Mouse (Mus musculus): ENCODE measurements around the gene Stard3.

- TF ChIP-seq MYOG (IDR thresholded peaks at IDR 0.05; ENCODE audit: control insufficient read depth in 1 of 3, insufficient read depth in 1 of 3, insufficient read length in 2 of 3, low read depth in 2 of 3) (no peak), E2F4 (IDR thresholded peaks at IDR 0.05; ENCODE audit: insufficient read depth) (no peak), POLR2AphosphoS2 (IDR thresholded peaks at IDR 0.05; ENCODE audit: insufficient read length, low read depth) (no peak), POLR2A (IDR thresholded peaks at IDR 0.05; ENCODE audit: insufficient read length, low read depth) (no peak), TCF12 (IDR thresholded peaks at IDR 0.05; ENCODE audit: insufficient read depth, poor library complexity, severe bottlenecking) (no peak), MYOD1 (IDR thresholded peaks at IDR 0.05; ENCODE audit: control insufficient read depth in 1 of 3, insufficient read length in 2 of 3, low read depth in 2 of 3) (no peak)
These were observed 24.9 kb upstream of the Stard3 start for GRCm38 (mm10) chr11:98333263-98333696.
